Mouse (Mus musculus) hematopoietic stem cell, adult 5-6 weeks (primary cell): ENCODE measurements around the gene Clasp2. TPM values are rescaled to one million over a fixed set of nuclear protein-coding genes. Genes with fewer than 3 reads are reported as not detected.
"Not testable (repeated sequence)": the region's sequence is repeated elsewhere in the genome, so short reads cannot be mapped to it uniquely, and the experiment has no call there.

Experiments
- ATAC-seq, 2 experiments: fragments of 125-278 bp in 1 of 2; replicated peaks in 1 of 2; 2 replicates each; pipeline ENCODE4 v1.8.0; 2016 to 2017; ENCODE audit warnings: inconsistent platforms in 2 of 2, mild to moderate bottlenecking in 2 of 2, moderate number of reproducible peaks in 2 of 2, low read depth in 1 of 2, moderate TSS enrichment in 1 of 2; ENCODE audit not compliant: low FRiP score in 2 of 2, poor library complexity in 2 of 2, severe bottlenecking in 2 of 2, insufficient read depth in 1 of 2, low TSS enrichment in 1 of 2
- total RNA-seq: library from RNA; stranded (forward); fragments of 172-1452, 232-1000 nt; gene quantifications from 2 replicates; pipeline ENCODE4 v1.2.3, GENCODE M21; 2017

The Clasp2 gene
- total RNA-seq, 1 experiment from 2014 or later = 37.7 TPM

- no peak for ATAC-seq
Observed at GRCm38 (mm10) chr9:113859420-113859819, 118.1 kb downstream of the Clasp2 start.

DNA sequence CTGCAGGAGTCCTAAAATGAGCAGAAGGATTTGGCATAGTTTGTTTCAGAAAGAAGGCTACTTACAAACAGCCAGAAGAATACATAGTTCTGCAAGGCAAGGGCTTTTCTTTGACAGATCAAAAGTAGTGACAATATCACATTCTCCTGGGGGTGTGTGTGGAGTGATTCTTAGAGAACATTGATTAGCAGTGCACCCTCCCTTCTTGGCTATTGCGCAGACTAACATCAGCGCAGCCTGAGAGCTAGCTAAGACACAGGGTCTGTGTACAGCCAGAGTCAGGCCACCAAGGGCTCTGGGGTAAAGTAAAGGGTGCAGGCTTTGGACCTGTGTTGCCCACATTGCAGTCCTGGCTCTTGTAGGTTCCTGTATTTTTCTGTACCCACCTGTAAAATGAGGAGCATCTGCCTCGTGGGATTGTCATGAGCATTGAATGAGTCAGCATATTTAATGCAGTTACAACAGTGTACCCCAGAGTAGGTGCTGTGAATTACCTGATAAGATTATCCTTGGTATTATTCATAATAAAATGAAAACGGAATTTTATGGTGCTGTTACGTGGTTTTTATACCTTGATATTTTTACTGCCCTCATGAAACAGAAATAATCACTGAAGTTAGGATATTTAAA is 122.2 kb downstream of the Clasp2 start:
- ATAC-seq = no peak

DNA sequence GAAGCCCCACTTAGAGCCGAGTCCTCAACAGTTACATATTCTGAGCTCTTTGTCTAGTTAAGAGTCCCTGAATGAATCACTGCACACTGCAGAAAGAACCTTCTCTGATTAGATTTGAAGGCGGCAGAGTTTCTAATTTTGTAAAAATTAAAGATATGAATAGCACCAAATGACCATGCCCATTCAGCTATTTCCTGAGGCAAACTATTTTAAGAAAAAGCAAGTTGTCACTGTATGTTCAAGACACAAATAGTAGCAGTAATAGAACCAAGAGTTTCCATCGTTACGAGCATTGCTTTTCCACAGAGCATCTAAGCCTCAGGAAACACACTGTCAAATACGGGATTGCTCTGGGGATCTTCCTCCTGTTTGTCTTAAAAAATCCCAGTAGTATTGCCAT is 126.7 kb downstream of the Clasp2 start:
- ATAC-seq = no peak

GRCm38 (mm10) chr9:113894903-113895302 is 153.6 kb downstream of the Clasp2 start:
- ATAC-seq = no peak

- no peak for ATAC-seq
Observed at GRCm38 (mm10) chr9:113903136-113903535, 161.9 kb downstream of the Clasp2 start.

DNA sequence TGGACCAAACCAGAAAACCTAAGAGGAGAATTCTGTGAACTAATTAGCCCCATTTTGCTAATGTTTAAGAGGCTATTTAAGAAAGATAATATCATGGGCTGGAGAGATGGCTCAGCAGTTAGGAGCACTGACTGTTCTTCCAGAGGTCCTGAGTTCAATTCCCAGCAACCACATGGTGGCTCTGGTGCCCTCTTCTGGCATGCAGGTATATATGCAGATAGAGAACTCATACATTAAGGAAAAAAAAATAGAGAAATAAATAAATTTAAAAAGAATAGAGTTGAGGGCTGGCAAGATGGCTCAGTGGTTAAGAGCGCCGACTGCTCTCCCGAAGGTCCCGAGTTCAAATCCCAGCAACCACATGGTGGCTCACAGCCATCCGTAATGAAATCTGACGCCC is 163.0 kb downstream of the Clasp2 start:
- ATAC-seq = not testable (repeated sequence)

DNA sequence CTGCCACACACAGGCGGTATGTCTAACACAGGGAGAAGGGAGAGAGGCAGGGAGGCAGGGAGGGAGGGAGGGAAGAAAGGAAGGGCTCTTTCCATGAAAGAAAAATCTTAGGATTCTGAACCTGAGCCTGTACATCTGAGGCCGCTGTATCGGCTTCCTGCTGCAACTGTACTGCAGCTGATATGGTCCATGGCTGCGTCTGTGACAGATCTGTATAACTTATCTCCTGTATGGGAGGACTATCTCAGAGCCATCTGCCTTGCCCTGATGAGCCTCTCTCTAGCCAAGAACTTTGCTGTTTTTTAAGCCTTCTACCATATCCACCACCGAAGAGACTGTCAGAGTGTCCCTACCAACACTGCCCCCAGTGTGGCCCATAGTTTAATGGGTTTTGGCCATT is 174.5 kb downstream of the Clasp2 start:
- ATAC-seq = no peak

DNA sequence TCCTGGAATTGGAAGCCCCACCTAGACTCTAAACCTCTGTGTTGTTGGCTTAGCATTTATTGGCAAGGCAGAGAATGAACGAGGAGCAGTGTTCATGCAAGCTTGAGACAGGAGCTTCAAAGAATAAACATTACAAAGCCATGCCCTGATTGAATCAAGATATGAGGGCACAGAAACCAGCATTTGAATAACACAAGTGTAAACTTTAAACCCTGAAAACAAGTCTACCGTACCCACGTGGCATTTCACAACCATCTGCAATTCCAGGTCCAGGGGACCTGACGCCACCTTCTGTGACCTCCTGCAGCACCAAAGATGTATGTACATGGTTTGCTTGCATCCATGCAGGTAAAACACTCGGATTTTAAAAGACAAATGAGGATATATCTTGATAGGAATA is 181.4 kb downstream of the Clasp2 start:
- ATAC-seq = no peak

- no peak for ATAC-seq
Observed at GRCm38 (mm10) chr9:113924883-113925282, 183.6 kb downstream of the Clasp2 start.

DNA sequence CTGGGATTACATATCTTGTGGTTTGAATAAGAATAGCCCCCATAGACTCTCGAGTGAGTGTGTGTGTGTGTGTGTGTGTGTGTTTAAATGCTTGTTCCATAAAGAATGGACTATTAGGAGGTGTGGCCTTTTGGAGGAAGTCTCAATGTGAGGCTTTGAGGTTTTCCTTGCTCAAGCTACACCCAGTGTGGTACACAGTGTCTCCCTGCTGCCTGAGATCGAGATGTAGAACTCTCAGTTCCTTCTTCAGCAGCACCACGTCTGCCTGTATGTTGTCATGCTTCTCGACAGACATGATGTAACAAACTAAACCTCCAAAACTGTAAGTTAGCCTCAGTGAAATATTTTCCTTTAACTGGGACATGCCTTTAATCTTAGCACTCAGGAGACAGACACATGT is 187.3 kb downstream of the Clasp2 start:
- peak; percentile 33 to 40; a peak in 2 of 4 replicates for ATAC-seq

DNA sequence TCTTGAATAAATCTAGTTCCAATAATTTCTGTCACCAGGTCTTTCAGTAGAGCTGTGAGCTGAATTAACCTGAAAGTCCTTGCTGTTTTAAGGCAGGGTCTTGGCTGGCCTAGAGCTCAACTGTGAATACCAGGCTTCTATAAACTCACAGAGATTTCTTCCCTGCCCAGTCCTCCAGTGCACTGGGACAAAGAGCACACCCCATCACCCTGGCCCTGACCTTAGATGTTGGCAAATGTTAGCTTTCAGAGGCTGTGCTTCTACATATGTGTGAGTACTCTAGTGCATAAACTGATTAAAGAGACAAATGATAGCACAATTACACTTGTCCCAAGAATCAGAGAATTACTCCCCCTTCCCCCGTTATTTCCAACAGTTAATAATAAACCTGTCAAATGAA is 188.4 kb downstream of the Clasp2 start:
- ATAC-seq = no peak

DNA sequence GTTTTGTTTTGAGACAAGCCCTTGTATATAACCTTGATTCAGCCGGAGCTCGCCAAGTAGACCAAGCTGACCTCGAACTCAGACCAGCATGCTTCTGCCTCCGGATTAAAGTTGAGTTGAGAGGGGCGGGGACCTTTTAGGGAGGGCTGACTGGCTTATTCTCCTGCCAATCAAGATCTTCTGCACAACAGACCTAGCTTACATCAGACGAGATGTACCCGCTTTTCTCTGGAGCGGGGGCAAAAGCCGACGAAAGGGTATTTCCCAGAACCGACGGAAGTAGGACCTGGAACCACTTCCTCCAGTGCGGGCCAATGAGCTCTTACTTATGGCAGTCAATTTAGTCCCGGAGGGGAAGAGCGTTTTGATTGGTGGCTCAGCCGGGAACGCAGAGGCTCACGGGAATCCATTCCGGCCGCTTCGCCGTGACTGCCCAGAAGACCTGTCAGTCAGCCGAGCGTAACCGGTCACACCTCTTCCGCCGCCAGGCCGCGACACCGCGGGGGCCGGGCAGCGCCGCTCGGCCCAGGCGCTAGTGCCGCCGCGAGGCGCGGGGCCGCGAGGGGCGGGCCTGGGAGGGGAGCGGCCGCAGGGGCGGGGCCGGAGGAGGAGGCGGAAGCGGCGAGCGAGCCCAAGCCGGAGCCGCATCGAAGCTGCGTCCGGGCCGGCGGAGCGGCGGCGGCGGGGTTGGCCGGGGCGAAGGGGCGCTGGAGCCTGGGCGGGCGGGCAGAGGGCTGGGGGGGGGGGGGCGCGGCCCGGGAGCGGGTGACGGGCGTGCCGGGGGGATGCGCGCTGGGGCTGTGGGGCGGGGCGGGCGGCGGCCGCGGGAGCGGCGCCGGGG is 189.5 kb downstream of the Clasp2 start, which contains the start of gene Ubp1:
TSS of gene Ubp1 (plus strand) at position 401 of the 841 bp plus-strand sequence.
- ATAC-seq = peak; percentile 93 to 95

- ATAC-seq = no peak
Observed at GRCm38 (mm10) chr9:113931375-113932099, 190.3 kb downstream of the Clasp2 start.

- no peak for ATAC-seq
Observed at GRCm38 (mm10) chr9:113932100-113932470, 190.8 kb downstream of the Clasp2 start.

GRCm38 (mm10) chr9:113932501-113932900 is 191.2 kb downstream of the Clasp2 start:
- no peak for ATAC-seq

- ATAC-seq = no peak
Observed at GRCm38 (mm10) chr9:113935638-113936037, 194.4 kb downstream of the Clasp2 start.

DNA sequence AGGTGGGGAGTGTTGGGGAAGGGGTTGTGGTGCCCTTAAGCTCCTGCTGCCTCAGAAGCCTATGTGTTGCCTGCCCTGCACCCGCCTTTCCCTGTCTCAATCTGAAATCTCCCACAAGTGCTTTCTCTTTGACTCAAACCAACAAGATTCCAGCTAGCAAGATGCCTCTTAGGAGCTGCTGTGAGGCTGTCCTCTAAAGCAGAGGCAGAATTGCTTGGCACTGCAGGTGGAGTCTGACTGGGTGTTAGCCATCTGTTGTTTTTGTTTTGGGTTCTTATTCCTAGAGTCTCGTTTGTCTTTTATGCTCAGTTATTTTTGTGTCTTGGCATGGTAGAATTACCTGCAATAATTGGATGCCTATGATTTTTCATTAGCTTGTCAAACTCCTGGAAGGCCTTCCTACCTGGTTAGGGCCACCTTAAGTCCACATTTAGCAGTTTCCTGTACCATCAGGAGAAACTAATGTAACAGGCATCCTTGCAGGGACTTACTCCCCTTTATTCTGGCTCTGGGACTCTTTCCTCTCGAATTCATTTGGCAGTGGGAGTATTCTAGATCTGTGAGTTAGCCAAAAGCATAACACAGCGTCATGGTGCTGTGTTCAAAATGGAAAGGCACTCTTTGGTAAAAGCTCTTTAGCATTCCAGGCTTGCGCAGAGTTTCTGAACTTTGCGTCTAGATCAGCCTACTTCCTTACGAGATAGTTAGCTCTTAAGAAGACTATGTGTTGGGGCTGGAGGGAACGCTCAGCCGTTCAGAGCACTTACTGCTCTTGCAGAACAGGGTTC is 198.0 kb downstream of the Clasp2 start:
- no peak for ATAC-seq
